Mouse (Mus musculus) intestine, postnatal 0 days (tissue): ENCODE data around the gene Sp2. TPM values are rescaled to one million over a fixed set of nuclear protein-coding genes. Genes with fewer than 3 reads are reported as not detected.

Experiments
- ATAC-seq: fragments of 200-750 bp; cut with Nextera tagmentation; 2 replicates; pipeline ENCODE4 v1.8.0; 2017; ENCODE audit warnings: mild to moderate bottlenecking, moderate TSS enrichment, moderate library complexity
- H3K27ac ChIP-seq: fragments of 300-500 bp; sonication (generic); 2 replicates; pipeline ENCODE4 v1.5.1; 2014; ENCODE audit warnings: mild to moderate bottlenecking, low read depth, low read length, moderate library complexity
- H3K27me3 ChIP-seq: fragments of 300-500 bp; sonication (generic); replicated peaks from 2 replicates; pipeline ENCODE4 v1.6.1; 2014; ENCODE audit warnings: low read length, mixed read lengths; ENCODE audit not compliant: control insufficient read depth, insufficient read depth
- H3K36me3 ChIP-seq: fragments of 300-500 bp; sonication (generic); 2 replicates; pipeline ENCODE4 v1.6.1; 2014; ENCODE audit warnings: mild to moderate bottlenecking, moderate library complexity; ENCODE audit not compliant: control insufficient read depth, insufficient read depth
- H3K4me1 ChIP-seq: fragments of 300-500 bp; sonication (generic); replicated peaks from 2 replicates; pipeline ENCODE4 v1.6.1; 2014; ENCODE audit warnings: antibody characterized with exemption, low read length, mixed read lengths; ENCODE audit not compliant: control insufficient read depth, insufficient read depth
- H3K4me2 ChIP-seq: fragments of 300-500 bp; sonication (generic); replicated peaks from 2 replicates; pipeline ENCODE4 v1.6.1; 2014; ENCODE audit warnings: low read depth, mild to moderate bottlenecking, moderate library complexity
- H3K4me3 ChIP-seq: fragments of 300-500 bp; sonication (generic); 2 replicates; pipeline ENCODE4 v1.5.1; 2014; ENCODE audit warnings: low read depth, low read length
- H3K9ac ChIP-seq: fragments of 300-500 bp; sonication (generic); 2 replicates; pipeline ENCODE4 v1.6.1; 2014; ENCODE audit warnings: mild to moderate bottlenecking, low read depth, low read length
- H3K9me3 ChIP-seq: fragments of 300-500 bp; sonication (generic); 2 replicates; pipeline ENCODE4 v1.6.1; 2016; ENCODE audit warnings: mixed run types; ENCODE audit not compliant: control insufficient read depth
- CTCF ChIP-seq: sonication (generic); IDR thresholded peaks from 2 replicates; pipeline ENCODE4 v1.5.1; 2016; ENCODE audit warnings: low read depth, mild to moderate bottlenecking, control low read depth, antibody characterized with exemption, moderate library complexity
- WGBS: fragments of 180-500 bp; shearing (Covaris S2); extraction: QIAGEN DNeasy Blood & Tissue Kit; methylation state at CpG from one replicate; pipeline ENCODE4 v1.1.7; 2014; 5-methylcytosine and 5-hydroxymethylcytosine counted together
- polyA plus RNA-seq: library from polyadenylated mRNA; unstranded; fragments of >200 nt; fragmentation: Nextera tagmentation; extraction: Ambion mirVana; gene quantifications from 2 replicates; pipeline ENCODE4 v1.2.1, GENCODE M21; 2015

The Sp2 gene
- polyA plus RNA-seq, 1 experiment from 2014 or later: 8.2 TPM

DNA sequence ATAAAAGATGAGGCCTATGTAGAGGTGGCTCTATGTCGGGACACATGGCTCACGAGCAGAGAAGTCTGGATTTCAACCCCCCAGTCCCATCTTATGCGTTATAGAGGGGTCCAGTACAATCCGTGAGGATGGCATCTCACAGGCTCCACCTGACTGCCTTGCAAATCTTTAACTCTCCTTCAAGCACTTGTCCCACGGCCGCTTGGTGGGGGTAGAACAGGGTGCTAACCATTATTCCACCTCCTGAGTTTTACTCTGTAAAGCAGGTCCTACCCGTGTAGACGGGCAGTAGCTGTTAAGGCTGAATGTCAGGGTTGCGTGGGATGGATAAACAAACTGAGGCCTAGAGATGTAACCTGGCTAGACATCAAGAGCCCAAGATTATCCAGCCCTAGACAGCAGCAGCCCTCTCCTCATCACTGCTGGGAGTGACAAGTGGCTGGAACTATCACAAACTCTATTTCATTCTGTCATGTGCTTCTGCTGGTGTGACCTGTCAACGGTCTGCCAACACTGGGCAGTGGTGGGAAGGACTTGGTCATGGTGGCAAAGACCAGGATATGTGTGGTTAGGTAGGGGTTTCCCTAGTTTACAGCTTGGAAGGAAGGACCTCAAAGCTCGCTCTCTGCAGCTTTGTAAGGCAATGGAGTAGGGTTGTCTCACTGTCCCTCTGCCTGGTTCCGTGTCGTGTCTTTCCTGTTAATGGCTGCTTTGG lies 49.0 kb downstream of the Sp2 start:
- H3K4me2 ChIP-seq: peak overlapping the region; percentile 0; the same call in 1 of the 2 replicates
- peaks cover 10% of the 10 kb centered on the region; the same call in 1 of the 2 replicates for H3K36me3 ChIP-seq
- peak overlapping the region; percentile 85 for H3K27ac ChIP-seq

DNA sequence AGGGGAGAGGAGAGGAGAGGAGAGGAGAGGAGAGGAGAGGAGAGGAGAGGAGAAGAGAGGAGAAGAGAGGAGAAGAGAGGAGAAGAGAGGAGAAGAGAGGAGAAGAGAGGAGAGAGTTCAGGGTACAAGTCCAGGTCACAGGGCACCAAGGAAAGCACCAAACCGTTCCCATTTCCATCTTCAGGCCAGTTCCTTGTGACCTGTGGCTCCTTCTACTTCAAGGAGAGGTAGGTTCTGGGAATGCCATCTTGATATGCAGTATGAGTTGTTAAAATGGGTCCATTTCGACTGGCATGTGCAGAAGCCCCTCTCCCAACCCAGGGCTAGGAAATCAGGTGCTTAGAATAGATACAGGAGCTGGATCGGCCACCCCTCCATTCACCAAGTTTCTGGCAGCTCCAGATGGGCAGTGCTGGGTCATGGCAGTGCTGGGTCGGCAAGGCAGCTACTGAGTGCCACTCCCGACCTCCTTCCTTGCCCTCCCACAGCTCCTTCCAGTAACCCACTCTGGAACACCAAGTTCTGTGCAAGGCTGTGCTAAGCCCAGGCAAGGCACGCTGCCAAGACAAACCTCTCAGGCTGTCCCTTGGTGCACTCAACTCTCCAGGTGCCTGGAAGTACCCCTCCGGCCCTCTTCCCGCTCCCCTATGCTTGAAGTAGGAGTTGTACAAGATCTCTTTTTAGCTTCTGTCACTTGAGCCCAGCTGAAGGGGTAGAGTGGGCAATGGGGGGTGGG lies 51.3 kb downstream of the Sp2 start:
- peak overlapping the region; percentile 66 for H3K27ac ChIP-seq
- TF ChIP-seq CTCF: no peak
- H3K36me3 ChIP-seq: 0 out of 2 replicates have a peak, but pooled peaks cover 5% of the 10 kb centered on the region
- ATAC-seq: no peak
- H3K9me3 ChIP-seq: no peaks in the 10 kb centered on the region
- H3K4me3 ChIP-seq: peak overlapping the region; percentile 25
- 39% methylated on average over 8 of the region's 8 CpGs for WGBS
- 0 out of 2 replicates have a peak overlapping the region, but pooled peaks have one; percentile 3 for H3K9ac ChIP-seq
- H3K4me2 ChIP-seq: peak overlapping the region; percentile 58
- H3K4me1 ChIP-seq: peaks cover 4% of the 10 kb centered on the region; the same call in 1 of the 2 replicates
- no peaks in the 10 kb centered on the region for H3K27me3 ChIP-seq

More for the DNA sequence above, 49.0 kb downstream of the Sp2 start:
- WGBS: 77% methylated on average over 13 of the region's 13 CpGs
- Histone ChIP-seq H3K4me3 (no peak overlapping the region), H3K27me3 (no peaks in the 10 kb centered on the region), H3K4me1 (peaks cover 8% of the 10 kb centered on the region; the same call in 1 of the 2 replicates), H3K9ac (no peak overlapping the region), H3K9me3 (no peaks in the 10 kb centered on the region)
- no peak for ATAC-seq
- no peak for TF ChIP-seq CTCF

DNA sequence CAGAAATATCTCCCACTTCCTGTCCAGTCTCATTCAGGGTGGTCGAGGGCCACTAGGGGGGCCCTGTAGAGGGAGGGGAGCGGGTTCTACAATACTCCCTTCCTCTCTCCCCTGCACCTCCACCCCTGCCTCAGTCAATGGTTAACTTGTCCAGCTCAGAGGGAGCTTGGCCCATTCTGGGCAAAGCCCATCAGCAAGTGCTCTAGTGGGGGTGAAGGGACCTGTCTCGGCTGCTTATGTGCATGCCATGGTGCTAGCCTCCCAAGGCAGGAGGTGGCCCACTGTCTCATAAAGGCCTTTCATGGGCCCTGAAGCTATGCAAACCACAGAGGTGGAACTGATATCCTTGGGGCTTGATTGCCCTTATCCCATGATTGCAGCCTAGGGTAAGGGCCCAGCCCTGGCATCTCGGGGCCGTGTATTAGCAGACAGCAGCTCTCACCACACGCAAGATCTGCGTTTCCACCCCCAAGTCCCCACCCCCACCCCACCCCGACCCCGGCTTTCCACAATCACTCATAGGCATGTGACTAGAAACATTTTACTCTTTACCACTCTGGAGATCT lies 52.9 kb downstream of the Sp2 start:
- H3K4me2 ChIP-seq: peak overlapping the region; percentile 64
- peak overlapping the region; percentile 64 for H3K9ac ChIP-seq
- peak overlapping the region; percentile 49 for H3K4me3 ChIP-seq
- H3K27ac ChIP-seq: peak overlapping the region; percentile 93
- TF ChIP-seq CTCF: no peak
- peak; percentile 31 for ATAC-seq
- no peaks in the 10 kb centered on the region for H3K9me3 ChIP-seq
- H3K4me1 ChIP-seq: peaks cover 6% of the 10 kb centered on the region; the same call in 1 of the 2 replicates
- WGBS: 35% methylated on average over 9 of the region's 9 CpGs
- no peaks in the 10 kb centered on the region for H3K27me3 ChIP-seq
- H3K36me3 ChIP-seq: 0 out of 2 replicates have a peak, but pooled peaks cover 5% of the 10 kb centered on the region

DNA sequence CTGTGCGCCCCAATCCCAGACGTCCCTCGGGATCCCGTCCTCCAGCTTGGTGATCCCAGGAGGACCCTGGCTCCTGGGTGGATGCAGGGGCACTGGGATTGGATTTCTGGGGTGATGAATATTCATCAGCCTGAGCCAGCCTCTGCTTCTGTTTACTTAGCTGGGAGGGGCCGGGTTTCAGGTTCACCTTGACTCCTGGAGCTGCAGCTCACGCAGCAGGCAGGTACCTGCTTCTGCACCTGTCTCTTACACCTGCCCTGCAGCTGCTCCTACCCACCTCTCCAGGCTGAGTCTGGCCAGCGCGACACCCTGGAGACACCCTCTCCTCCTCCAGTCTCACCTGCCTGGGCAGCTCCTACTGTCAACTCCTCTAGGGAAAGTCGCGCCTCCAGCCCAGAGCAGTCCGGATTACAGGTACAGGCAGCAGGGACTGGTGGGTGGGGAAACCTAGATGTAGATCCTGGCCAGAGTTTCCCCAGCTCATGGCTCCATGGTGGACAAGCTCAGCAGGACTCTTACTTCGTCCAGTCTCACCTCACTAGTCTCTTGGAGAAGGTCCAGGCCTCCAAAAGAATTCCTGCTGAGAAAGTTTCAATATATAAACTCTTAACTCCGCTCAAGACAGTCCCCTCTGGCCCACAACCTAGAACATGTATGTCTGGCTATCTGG lies 53.5 kb downstream of the Sp2 start:
- 5% methylated on average over 13 of the region's 13 CpGs for WGBS
- Histone ChIP-seq H3K27me3 (no peaks in the 10 kb centered on the region), H3K36me3 (no peaks in the 10 kb centered on the region), H3K9me3 (no peaks in the 10 kb centered on the region), H3K4me3 (peak overlapping the region; percentile 49), H3K27ac (peak overlapping the region; percentile 93), H3K9ac (peak overlapping the region; percentile 64), H3K4me1 (0 out of 2 replicates have a peak, but pooled peaks cover 8% of the 10 kb centered on the region), H3K4me2 (peak overlapping the region; percentile 64)
- TF ChIP-seq CTCF: no peak
- peak; percentile 80 for ATAC-seq

DNA sequence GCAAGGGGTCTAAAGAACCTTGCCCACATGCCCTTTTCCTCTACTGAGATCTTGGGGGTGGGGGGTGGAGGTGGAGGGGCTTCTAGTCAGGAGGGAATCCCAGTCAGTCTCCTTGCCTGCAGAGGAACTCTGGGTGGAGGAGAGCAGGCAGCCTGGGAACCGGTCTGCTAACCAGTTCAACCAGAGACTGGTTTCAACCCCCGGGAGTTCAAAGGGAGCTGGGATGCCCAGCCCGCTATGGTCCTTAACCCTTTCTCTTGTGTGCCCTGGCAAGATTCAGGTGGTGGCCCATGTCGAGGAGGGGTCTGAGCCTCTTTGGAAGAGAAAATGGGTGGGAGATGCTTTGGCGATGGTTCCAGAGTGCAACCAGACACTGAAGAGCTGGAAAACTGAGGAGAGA lies 54.1 kb downstream of the Sp2 start:
- peak overlapping the region; percentile 64 for H3K9ac ChIP-seq
- peak; percentile 68 for ATAC-seq
- peak overlapping the region; percentile 64 for H3K4me2 ChIP-seq
- no peak for TF ChIP-seq CTCF
- 2% methylated on average over 5 of the region's 5 CpGs for WGBS
- H3K27ac ChIP-seq: peak overlapping the region; percentile 93
- H3K4me1 ChIP-seq: 0 out of 2 replicates have a peak, but pooled peaks cover 8% of the 10 kb centered on the region
- no peaks in the 10 kb centered on the region for H3K36me3 ChIP-seq
- peak overlapping the region; percentile 49 for H3K4me3 ChIP-seq
- H3K9me3 ChIP-seq: no peaks in the 10 kb centered on the region
- no peaks in the 10 kb centered on the region for H3K27me3 ChIP-seq

DNA sequence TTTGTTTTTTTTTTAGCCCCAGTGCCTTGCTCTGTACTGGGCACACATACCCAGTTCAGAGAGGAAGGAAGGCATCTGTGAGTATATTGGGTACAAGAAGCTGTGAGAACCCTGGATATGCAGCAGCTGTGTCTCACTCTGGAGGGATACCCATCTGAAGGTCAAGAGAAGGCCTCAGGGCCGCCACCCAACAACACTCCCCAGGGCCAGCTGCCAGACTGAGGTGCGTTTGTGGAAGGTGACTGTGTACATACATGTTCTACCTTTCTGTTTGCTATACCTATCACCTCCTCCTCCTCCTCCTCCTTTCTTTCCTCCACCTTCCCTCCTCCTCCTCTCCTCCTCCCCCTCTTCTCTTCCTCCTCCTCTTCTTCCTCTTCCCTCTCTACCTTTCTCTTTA lies 54.7 kb downstream of the Sp2 start, which contains the start of gene Prr15l:
Gene Prr15l (plus strand): TSS at position 17 of the 400 bp plus-strand sequence.
- TF ChIP-seq CTCF: no peak
- Histone ChIP-seq H3K4me2 (peak within 1 kb of the TSS; percentile 64), H3K9me3 (no peaks in the 10 kb centered on the region), H3K27me3 (no peaks in the 10 kb centered on the region), H3K9ac (peak within 1 kb of the TSS; percentile 64), H3K4me3 (peak within 1 kb of the TSS; percentile 49), H3K4me1 (0 out of 2 replicates have a peak, but pooled peaks cover 8% of the 10 kb centered on the region), H3K36me3 (no peaks in the 10 kb centered on the region), H3K27ac (peak within 1 kb of the TSS; percentile 93)
- no peak for ATAC-seq
- WGBS: 26% methylated on average over 2 of the region's 2 CpGs
